Mouse (Mus musculus) gastrocnemius, adult 8-10 months (tissue): ENCODE measurements around the gene Hpse. TPM values are rescaled to one million over a fixed set of nuclear protein-coding genes. Genes with fewer than 3 reads are reported as not detected.

ENCODE experiments used
- DNase-seq, 2 experiments: peaks; one replicate each; pipeline ENCODE4 v3.0.0; 2022; ENCODE audit warnings: low spot score in 2 of 2
- total RNA-seq, 4 experiments: library from RNA; stranded (reverse); gene quantifications; 2 replicates each; pipeline ENCODE4 v1.2.4; 2022

The Hpse gene
- total RNA-seq, 4 experiments from 2014 or later = 0.15 to 0.51 (median 0.35) TPM

- DNase-seq = no peak
These were observed 22.1 kb downstream of the Hpse start for GRCm38 (mm10) chr5:100697398-100697797.

GRCm38 (mm10) chr5:100685631-100686030 is 33.9 kb downstream of the Hpse start:
- DNase-seq = no peak

GRCm38 (mm10) chr5:100680542-100680933 is 39.0 kb downstream of the Hpse start:
- no peak for DNase-seq

GRCm38 (mm10) chr5:100679911-100680541 is 39.5 kb downstream of the Hpse start:
- no peak for DNase-seq

- peak; percentile 57 to 60 for DNase-seq
These were observed 44.7 kb downstream of the Hpse start, which contains the start of gene Coq2 for GRCm38 (mm10) chr5:100674711-100675376. Gene Coq2, minus strand, starts transcription at chr5:100675140.

- peak; percentile 70 to 78 for DNase-seq
These were observed 45.6 kb downstream of the Hpse start for GRCm38 (mm10) chr5:100673745-100674486.

GRCm38 (mm10) chr5:100672403-100672802 is 47.1 kb downstream of the Hpse start:
- no peak for DNase-seq

- no peak for DNase-seq
These were observed 47.6 kb downstream of the Hpse start for GRCm38 (mm10) chr5:100671897-100672296.

GRCm38 (mm10) chr5:100671398-100671797 is 48.1 kb downstream of the Hpse start:
- DNase-seq = no peak

- no peak for DNase-seq
These were observed 52.6 kb downstream of the Hpse start for GRCm38 (mm10) chr5:100666965-100667364.

- DNase-seq = no peak
These were observed 55.7 kb downstream of the Hpse start for GRCm38 (mm10) chr5:100663854-100664253.

- no peak for DNase-seq
These were observed 56.5 kb downstream of the Hpse start for GRCm38 (mm10) chr5:100663011-100663410.

- no peak for DNase-seq
These were observed 61.1 kb downstream of the Hpse start for GRCm38 (mm10) chr5:100658460-100658859.

- DNase-seq = no peak
These were observed 63.2 kb downstream of the Hpse start for GRCm38 (mm10) chr5:100656352-100656751.

- no peak for DNase-seq
These were observed 67.2 kb downstream of the Hpse start for GRCm38 (mm10) chr5:100652327-100652726.

GRCm38 (mm10) chr5:100651486-100651885 is 68.0 kb downstream of the Hpse start:
- no peak for DNase-seq

GRCm38 (mm10) chr5:100650969-100651368 is 68.5 kb downstream of the Hpse start:
- DNase-seq = no peak

GRCm38 (mm10) chr5:100648546-100648945 is 71.0 kb downstream of the Hpse start:
- DNase-seq = no peak

- DNase-seq = no peak
These were observed 71.5 kb downstream of the Hpse start for GRCm38 (mm10) chr5:100648046-100648445.

- DNase-seq = no peak
These were observed 73.0 kb downstream of the Hpse start for GRCm38 (mm10) chr5:100646558-100646957.

- no peak for DNase-seq
These were observed 75.5 kb downstream of the Hpse start for GRCm38 (mm10) chr5:100643991-100644535.
